Mouse (Mus musculus): Measurements from ENCODE around the gene H2-DMb2. TPM values are rescaled to one million over a fixed set of nuclear protein-coding genes. Genes with fewer than 3 reads are reported as not detected.

H2-DMb2 gene
- polyA plus RNA-seq (2015; fragmentation: Nextera tagmentation; extraction: Ambion mirVana), result 0.97 and 0.98 TPM in 2 replicates

DNA sequence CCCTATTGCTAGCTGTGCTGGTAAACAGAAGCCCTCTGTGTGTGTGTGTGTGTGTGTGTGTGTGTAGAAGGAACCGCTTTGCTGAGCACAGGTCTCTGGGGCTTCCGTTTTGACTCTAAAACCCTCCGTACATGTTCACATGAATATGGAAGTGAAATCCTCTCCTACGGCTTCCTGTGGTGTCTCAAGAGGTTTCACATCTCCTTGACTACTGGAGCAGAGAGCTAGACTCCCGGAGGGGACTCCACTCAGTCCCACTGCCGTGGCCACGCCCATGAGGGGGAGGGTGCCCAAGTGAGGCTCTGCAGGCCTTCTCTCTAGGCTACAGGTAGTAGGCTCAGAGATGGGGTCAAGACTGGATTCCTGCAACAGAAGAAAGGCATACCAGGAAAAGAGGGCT is at the start of gene H2-DMb2:
TSS of gene H2-DMb2 (plus strand) at position 275 of the 400 bp plus-strand sequence.
- ATAC-seq, result no peak

DNA sequence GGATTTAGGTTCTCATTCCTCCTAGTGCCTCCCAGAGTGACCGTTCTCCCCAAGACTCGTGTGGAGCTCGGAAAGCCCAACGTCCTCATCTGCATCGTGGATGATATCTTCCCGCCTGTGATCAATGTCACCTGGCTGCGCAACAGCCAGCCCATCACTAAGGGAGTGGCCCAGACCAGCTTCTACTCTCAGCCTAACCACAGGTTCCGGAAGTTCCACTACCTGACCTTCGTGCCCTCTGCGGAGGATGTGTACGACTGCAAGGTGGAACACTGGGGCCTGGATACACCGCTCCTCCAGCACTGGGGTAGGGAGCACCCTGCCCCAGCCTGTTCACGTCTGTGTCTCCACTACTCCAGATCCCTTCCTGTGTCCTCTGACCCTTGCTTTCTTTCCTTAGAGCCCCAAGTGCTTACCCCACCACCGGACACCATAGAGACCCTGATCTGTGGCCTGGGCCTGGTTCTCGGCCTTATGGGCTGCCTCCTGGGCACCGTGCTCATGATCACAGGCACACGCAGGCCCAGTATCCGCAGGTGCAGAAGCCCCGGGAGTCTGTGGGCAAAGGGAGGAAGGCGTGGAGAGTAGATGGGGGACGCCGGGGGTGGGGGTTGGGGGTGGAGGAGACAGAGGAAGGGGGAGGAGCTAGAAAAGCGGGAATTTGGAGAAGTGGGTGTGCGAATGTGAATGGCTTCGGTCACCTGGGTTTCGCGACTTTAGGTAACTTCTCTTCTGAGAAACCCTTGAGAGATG is 48.6 kb upstream of the H2-DMb2 start:
- Histone ChIP-seq H3K27ac (ENCODE audit: low read depth, low read length) (no peak overlapping the region), H3K9me3 (ENCODE audit: control insufficient read depth) (no peaks in the 10 kb centered on the region), H3K4me1 (replicated peaks; ENCODE audit: control insufficient read depth, insufficient read depth, low read length) (0 out of 2 replicates have a peak, but pooled peaks cover under 1% of the 10 kb centered on the region), H3K9ac (ENCODE audit: low read depth, low read length) (no peak overlapping the region), H3K4me2 (replicated peaks; ENCODE audit: low read depth) (no peak overlapping the region), H3K36me3 (ENCODE audit: control insufficient read depth, insufficient read depth) (no peaks in the 10 kb centered on the region), H3K4me3 (ENCODE audit: low read depth, low read length) (no peak overlapping the region), H3K27me3 (replicated peaks; ENCODE audit: control insufficient read depth, insufficient read depth, low read length) (no peaks in the 10 kb centered on the region)
- 83% methylated on average over 26 of the region's 27 CpGs for WGBS
- no peak for ATAC-seq
- TF ChIP-seq CTCF (IDR thresholded peaks at IDR 0.05; ENCODE audit: low read depth), result no peak

More for the DNA sequence above, at the start of gene H2-DMb2:
- Histone ChIP-seq H3K9me3 (ENCODE audit: control insufficient read depth) (no peaks in the 10 kb centered on the region), H3K4me1 (replicated peaks; ENCODE audit: control insufficient read depth, insufficient read depth, low read length) (0 out of 2 replicates have a peak, but pooled peaks cover 2% of the 10 kb centered on the region), H3K36me3 (ENCODE audit: control insufficient read depth, insufficient read depth) (no peaks in the 10 kb centered on the region), H3K9ac (ENCODE audit: low read depth, low read length) (no peak within 1 kb of the TSS), H3K4me2 (replicated peaks; ENCODE audit: low read depth) (no peak within 1 kb of the TSS), H3K27ac (ENCODE audit: low read depth, low read length) (no peak within 1 kb of the TSS), H3K27me3 (replicated peaks; ENCODE audit: control insufficient read depth, insufficient read depth, low read length) (peaks cover 27% of the 10 kb centered on the region; the same call in 1 of the 2 replicates), H3K4me3 (ENCODE audit: low read depth, low read length) (no peak within 1 kb of the TSS)
- WGBS, result 31% methylated on average over 7 of the region's 7 CpGs
- no peak for TF ChIP-seq CTCF (IDR thresholded peaks at IDR 0.05; ENCODE audit: low read depth)

DNA sequence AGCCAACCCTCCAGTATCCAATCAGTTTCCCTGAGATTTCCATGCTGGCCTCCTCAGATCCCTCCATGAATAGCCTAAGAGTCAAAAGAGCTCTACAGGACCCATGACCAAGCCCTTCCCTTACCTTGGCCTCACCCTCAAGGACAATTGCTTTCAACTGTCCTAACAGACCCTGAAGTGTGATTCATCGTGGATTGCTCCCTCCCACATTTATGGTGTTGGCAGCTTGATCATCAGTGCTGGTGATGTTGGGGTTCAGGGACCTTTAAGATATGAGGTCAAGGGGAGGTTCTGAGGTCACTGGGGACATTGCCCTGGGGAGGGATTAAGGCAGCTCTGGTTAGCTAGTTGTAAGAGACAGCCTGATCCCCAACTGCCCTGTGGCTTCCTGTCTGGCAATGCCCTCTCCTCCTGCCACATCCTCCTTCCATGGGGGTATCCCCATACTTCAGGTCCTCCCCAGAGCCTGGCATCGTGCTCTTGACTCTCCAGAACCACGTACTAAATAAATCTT is 46.6 kb upstream of the H2-DMb2 start:
- Histone ChIP-seq H3K9me3 (ENCODE audit: control insufficient read depth) (no peaks in the 10 kb centered on the region), H3K4me1 (replicated peaks; ENCODE audit: control insufficient read depth, insufficient read depth, low read length) (0 out of 2 replicates have a peak, but pooled peaks cover 5% of the 10 kb centered on the region), H3K27me3 (replicated peaks; ENCODE audit: control insufficient read depth, insufficient read depth, low read length) (no peaks in the 10 kb centered on the region), H3K36me3 (ENCODE audit: control insufficient read depth, insufficient read depth) (no peaks in the 10 kb centered on the region), H3K27ac (ENCODE audit: low read depth, low read length) (no peak overlapping the region), H3K4me2 (replicated peaks; ENCODE audit: low read depth) (no peak overlapping the region), H3K9ac (ENCODE audit: low read depth, low read length) (no peak overlapping the region), H3K4me3 (ENCODE audit: low read depth, low read length) (no peak overlapping the region)
- 68% methylated on average over 3 of the region's 3 CpGs for WGBS
- ATAC-seq, result no peak
- TF ChIP-seq CTCF (IDR thresholded peaks at IDR 0.05; ENCODE audit: low read depth), result no peak

DNA sequence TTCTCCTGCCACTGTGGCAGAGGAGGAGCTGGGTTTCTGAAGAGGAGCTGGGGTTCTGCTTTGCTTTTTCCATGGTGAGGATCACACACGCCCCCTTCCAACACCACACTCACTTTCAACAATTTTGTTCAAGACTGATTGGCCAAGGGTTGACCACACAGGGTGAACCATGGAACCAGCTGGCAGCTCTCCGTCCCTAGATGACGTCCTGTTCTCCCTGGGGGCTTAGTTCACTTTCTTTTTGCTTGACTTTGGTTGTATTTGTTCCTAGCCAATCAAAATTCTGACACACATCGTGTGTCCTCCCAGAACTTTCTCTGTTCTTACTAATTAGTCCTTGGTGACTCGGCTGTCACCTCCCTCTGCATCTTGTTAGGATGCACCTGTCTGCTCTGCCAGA is 45.8 kb upstream of the H2-DMb2 start:
- Histone ChIP-seq H3K27ac (ENCODE audit: low read depth, low read length) (no peak overlapping the region), H3K9me3 (ENCODE audit: control insufficient read depth) (no peaks in the 10 kb centered on the region), H3K4me1 (replicated peaks; ENCODE audit: control insufficient read depth, insufficient read depth, low read length) (0 out of 2 replicates have a peak, but pooled peaks cover 7% of the 10 kb centered on the region), H3K9ac (ENCODE audit: low read depth, low read length) (no peak overlapping the region), H3K4me3 (ENCODE audit: low read depth, low read length) (no peak overlapping the region), H3K27me3 (replicated peaks; ENCODE audit: control insufficient read depth, insufficient read depth, low read length) (no peaks in the 10 kb centered on the region), H3K36me3 (ENCODE audit: control insufficient read depth, insufficient read depth) (no peaks in the 10 kb centered on the region), H3K4me2 (replicated peaks; ENCODE audit: low read depth) (no peak overlapping the region)
- WGBS, result 70% methylated on average over 5 of the region's 5 CpGs
- TF ChIP-seq CTCF (IDR thresholded peaks at IDR 0.05; ENCODE audit: low read depth), result no peak
- no peak for ATAC-seq

DNA sequence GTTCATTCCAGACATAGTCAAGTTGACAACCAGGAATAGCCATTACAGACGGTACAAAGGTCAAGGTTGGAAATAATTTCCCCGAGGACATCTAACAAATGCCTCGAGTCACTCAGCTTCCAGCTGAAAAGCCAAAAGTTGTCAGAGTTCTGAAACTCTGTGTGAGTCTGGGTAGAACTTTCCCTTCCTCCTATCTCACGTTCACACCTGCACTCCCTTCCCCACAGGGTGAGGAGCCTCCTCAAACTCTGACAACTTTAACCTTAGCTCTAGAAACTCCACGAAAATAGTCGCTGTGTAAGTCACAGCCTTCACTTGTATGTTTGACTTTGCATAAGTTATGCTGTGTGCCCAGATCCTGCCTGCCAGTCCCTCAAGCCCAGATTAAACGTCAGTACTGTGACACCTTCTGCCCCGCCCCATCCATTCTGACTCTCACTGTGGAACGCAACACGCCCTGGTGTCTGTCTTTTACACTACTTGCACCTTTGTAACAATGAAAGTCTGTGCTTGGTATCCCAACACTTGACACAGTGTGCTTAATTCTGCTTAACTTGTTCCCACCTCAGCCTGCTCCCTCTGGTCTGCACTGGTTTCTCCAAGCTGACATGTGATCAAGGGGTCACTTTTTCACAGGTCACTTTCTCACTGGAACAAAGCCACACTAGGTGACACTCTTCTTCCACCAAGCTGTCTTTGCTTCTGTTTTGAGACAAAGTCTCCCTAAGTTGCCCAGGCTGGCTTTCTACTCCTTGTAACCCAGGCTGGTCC is 44.2 kb upstream of the H2-DMb2 start:
- 0 out of 2 replicates have a peak, but pooled peaks cover 7% of the 10 kb centered on the region for H3K4me1 ChIP-seq (replicated peaks; ENCODE audit: control insufficient read depth, insufficient read depth, low read length)
- 29% methylated on average over 10 of the region's 10 CpGs for WGBS
- H3K27me3 ChIP-seq (replicated peaks; ENCODE audit: control insufficient read depth, insufficient read depth, low read length), result no peaks in the 10 kb centered on the region
- TF ChIP-seq CTCF (IDR thresholded peaks at IDR 0.05; ENCODE audit: low read depth), result no peak
- H3K9me3 ChIP-seq (ENCODE audit: control insufficient read depth), result no peaks in the 10 kb centered on the region
- no peak overlapping the region for H3K9ac ChIP-seq (ENCODE audit: low read depth, low read length)
- H3K4me3 ChIP-seq (ENCODE audit: low read depth, low read length), result no peak overlapping the region
- no peak overlapping the region for H3K4me2 ChIP-seq (replicated peaks; ENCODE audit: low read depth)
- no peaks in the 10 kb centered on the region for H3K36me3 ChIP-seq (ENCODE audit: control insufficient read depth, insufficient read depth)
- peak; percentile 72 for ATAC-seq
- H3K27ac ChIP-seq (ENCODE audit: low read depth, low read length), result no peak overlapping the region

DNA sequence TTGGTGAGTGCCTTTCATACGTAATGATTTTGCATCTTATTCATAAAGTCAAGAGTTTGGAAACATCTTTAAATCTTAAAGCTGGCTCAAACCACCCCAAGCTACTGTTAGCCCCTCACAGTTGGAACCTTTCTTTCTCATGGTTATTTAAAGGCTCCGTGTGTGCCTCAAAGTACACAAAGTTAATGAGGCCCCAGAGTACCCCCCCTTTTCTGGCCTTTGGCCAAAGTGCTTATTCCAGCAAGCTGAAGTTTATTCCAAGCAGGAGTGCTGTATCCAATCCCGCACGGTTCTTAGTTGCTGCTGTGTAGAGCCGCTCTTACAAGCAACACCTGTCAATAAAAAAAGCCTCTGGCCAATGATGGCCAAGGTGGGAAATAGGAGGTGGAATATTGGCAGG is 43.6 kb upstream of the H2-DMb2 start:
- Histone ChIP-seq H3K4me3 (ENCODE audit: low read depth, low read length) (no peak overlapping the region), H3K4me1 (replicated peaks; ENCODE audit: control insufficient read depth, insufficient read depth, low read length) (0 out of 2 replicates have a peak, but pooled peaks cover 7% of the 10 kb centered on the region), H3K27me3 (replicated peaks; ENCODE audit: control insufficient read depth, insufficient read depth, low read length) (no peaks in the 10 kb centered on the region), H3K4me2 (replicated peaks; ENCODE audit: low read depth) (peak overlapping the region; percentile 30), H3K27ac (ENCODE audit: low read depth, low read length) (no peak overlapping the region), H3K9ac (ENCODE audit: low read depth, low read length) (no peak overlapping the region), H3K36me3 (ENCODE audit: control insufficient read depth, insufficient read depth) (no peaks in the 10 kb centered on the region), H3K9me3 (ENCODE audit: control insufficient read depth) (no peaks in the 10 kb centered on the region)
- ATAC-seq, result no peak
- WGBS, result 33% methylated on average over 5 of the region's 5 CpGs
- TF ChIP-seq CTCF (IDR thresholded peaks at IDR 0.05; ENCODE audit: low read depth), result no peak

All from intestine, postnatal 0 days (tissue).